Mouse (Mus musculus) MEL-GATA-1-ER (cell line): ENCODE results near the gene Wnk1.

Source experiments
- DNase-seq: peaks from one replicate; pipeline ENCODE4 v3.0.0-alpha.2; 2012; ENCODE audit warnings: low read depth; ENCODE audit errors: extremely low read depth

The Wnk1 gene

GRCm38 (mm10) chr6:119912046-119912445 is 126.4 kb downstream of the Wnk1 start:
- no peak for DNase-seq

- no peak for DNase-seq
Observed at GRCm38 (mm10) chr6:119905461-119905860, 133.0 kb downstream of the Wnk1 start.

- DNase-seq, result no peak
Observed at GRCm38 (mm10) chr6:119903081-119903789, 135.2 kb downstream of the Wnk1 start.

GRCm38 (mm10) chr6:119902204-119903080 is 136.0 kb downstream of the Wnk1 start, which contains the start of gene Rad52:
Rad52 (plus strand) TSS chr6:119902698.
- peak; percentile 89 for DNase-seq

GRCm38 (mm10) chr6:119892711-119893110 is 145.8 kb downstream of the Wnk1 start:
- no peak for DNase-seq

GRCm38 (mm10) chr6:119883151-119883550 is 155.3 kb downstream of the Wnk1 start:
- DNase-seq, result no peak
